Mouse (Mus musculus) mesoderm, embryonic 11.5 days (tissue): Measurements from ENCODE around the gene Gm815.

Experiments used
- DNase-seq: peaks from one replicate; pipeline ENCODE4 v3.0.0-alpha.2; 2012; ENCODE audit warnings: low read depth, low spot score

Gene Gm815

GRCm38 (mm10) chr19:26885616-26886015 is at the start of gene Gm815:
Gm815 (plus strand) TSS chr19:26885881.
- no peak for DNase-seq

GRCm38 (mm10) chr19:26837626-26838025 is 48.1 kb upstream of the Gm815 start:
- no peak for DNase-seq

GRCm38 (mm10) chr19:26843896-26844295 is 41.8 kb upstream of the Gm815 start:
- no peak for DNase-seq

- peak; percentile 88 for DNase-seq
Measured at GRCm38 (mm10) chr19:26844813-26845212, 40.9 kb upstream of the Gm815 start.

GRCm38 (mm10) chr19:26845276-26846016 is 40.2 kb upstream of the Gm815 start:
- DNase-seq: peak; percentile 98

DNA sequence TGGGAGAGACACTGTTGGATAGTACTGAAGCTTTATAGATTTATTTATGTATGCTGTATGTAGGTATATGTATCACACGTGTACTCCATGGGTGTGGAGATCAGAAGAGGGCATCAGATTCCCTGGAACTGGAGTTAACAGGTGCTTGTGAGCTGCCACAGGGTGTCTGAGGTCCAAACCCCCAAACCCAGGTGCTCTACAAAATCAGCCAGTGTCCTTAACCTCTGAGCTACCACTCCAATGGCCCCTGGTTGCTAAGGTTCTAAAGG is 39.7 kb upstream of the Gm815 start:
- DNase-seq: no peak

DNA sequence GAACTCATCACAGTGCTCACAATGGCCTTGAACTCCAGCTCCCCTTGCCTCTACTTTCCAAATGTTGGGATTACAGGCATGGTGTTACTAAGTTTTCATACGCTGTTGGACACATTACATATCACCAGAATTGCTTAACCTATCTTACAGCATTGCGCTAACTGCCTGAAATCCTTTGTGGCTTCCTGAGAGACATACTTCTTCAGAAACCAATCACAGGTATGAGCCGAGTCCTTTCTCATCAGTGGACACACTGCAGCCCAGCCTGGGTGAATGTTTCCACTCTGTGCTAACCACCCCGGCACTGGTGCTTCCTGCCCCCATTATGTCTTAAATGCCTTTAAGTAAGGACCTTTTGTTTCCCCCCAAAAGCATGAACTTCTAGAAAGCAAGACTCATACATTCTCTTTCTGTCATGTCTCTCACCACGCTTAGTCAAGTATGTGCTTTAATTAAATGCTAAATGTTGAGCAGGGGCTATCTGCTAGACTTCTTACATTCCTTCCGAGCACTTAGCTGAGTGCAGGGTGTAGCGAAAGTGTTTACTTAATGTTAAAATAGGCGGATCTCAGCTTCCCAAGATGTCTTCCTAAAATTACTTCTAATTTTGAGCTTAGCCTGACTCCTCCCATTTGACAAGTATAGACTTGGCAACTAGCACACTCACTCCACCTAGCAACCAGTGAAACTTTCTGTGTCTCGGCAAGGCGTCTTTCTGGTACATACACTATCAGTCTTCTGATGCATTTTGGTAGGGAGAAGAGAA is 34.5 kb upstream of the Gm815 start:
- no peak for DNase-seq

DNA sequence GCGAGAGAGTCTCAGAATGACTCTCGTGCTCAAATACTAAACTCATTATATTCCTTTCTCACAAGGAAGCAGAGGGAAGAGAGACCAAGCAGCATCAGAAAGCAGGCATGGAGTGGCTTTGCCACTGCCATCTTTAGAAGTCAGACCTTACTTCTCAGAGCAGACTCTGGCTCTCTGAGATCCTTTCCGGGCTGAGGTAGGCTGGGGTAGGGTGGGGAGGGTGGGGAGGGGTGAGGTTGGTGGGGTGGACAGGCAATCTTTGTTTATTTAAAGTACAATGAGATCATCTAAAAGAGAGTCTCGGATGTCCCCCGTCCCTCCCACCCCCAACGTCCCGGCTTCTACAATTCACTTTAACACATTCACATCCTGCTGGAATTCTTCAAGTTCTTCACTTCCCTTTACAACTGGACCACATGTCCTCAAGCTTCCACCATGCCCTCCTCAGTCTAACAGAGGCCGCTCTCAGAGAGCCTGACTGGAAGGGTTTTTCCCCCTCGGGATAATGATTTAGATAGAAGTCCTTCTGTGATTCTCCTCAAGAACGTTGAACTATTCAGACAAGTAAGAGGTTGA is 33.3 kb upstream of the Gm815 start:
- no peak for DNase-seq

- no peak for DNase-seq
Measured at GRCm38 (mm10) chr19:26853701-26854282, 31.9 kb upstream of the Gm815 start.

- DNase-seq: no peak
Measured at GRCm38 (mm10) chr19:26854661-26855060, 31.0 kb upstream of the Gm815 start.

- no peak for DNase-seq
Measured at GRCm38 (mm10) chr19:26855152-26855551, 30.5 kb upstream of the Gm815 start.

DNA sequence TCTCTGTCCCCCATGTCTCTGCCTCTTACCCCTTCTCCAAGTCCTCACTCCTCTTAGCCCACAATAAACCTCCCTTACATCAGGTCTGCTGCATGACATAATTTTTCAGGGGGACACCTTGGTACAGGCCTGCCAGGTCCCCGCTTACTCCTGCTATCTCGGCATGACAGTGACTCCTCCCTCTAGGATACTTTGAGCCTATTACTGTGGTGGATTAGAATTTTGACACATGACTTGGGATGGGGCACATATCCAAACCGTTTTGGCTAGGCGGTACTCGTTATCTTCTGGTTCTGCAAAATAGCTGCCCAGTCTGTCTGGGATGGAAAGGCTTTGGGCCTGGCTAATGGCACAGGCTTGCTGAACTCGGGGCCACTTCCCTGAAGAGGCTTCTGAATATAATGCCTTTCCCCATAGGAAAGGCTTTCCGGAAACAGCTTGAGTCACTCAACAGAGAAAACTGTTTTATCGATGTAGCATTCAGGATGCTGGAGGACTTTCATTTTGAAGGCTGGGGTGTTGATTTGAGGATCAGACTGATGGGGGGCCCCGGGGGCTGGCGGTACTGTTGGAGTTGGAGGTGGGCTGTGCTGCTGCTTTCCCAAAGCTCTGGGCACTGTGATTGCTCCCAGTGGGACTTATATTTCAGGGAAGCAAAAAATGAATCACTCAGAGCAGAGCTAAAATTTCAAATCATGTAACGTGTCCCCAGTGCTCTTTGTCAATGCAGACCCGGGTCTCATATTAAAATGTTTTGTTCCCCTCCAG is 27.1 kb upstream of the Gm815 start:
- no peak for DNase-seq

DNA sequence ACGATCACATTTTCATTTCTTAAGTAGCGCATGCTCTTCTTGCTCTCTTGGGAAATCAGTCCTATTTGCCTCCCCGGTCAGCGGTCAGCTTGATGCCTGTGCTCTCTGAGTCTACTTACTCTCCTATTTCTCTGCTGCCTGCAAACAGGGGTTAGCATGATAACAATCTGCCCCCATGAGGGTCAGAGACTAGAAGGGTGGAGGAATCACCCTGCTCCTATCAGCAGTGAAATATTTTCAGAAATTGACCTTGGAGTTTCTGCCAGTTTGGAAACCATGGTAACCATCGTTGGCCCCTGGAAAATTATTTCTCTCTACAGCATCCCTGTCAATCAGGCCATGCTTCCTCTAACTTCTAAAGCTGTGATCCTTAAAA is 26.5 kb upstream of the Gm815 start:
- DNase-seq: no peak

DNA sequence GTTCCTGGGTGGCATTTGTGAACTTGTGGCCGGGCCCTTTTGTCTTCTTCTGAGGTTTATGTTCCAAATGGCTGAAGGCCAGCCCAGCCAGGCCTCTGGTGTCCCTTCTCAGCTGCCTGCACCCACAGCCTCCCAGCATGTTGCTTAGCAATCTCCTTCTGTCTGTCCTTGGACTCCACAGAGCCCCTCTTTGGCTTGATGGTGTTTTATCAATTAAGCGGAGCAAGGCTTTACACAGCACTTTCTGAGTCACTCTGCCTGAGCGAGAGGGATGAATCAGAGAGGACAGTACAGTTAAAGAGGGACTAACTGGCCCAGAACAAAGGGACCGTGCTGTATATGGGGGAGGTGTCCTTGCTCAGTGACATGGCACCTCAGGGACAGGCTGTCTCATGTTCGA is 22.0 kb upstream of the Gm815 start:
- DNase-seq: no peak

DNA sequence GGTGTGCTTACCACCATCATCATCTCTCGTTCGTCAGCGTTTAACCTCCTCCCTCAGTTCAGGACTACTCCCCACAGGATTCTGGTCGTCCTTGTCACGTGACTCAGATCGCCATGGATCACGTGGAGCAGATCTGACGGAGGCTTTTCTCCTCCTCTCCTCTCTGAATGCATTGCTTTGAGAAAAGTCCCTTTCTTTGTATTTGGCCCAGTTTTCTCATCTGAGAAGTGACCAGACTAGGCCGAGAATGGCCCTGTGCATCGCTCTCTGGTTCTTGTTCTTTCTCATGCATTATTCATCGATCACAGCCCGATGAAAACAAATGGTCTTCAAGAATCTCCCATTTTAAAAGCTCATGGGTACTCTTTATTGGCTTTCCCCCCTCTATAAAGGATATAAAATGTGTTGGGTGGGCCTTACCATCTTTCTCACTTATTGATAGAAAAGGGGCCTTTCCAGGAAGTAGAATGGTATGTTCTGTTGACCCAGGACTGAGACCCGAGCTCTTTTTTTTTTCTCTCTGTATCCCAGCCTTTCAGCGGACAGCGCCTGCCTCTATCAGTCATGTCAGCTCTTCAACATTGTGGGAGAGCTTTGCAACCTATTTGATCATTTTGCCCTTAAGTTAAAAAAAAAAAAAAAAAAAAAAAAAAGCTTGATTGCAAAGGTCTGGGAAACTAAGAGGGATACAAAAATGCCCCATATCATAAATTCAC is 20.5 kb upstream of the Gm815 start:
- DNase-seq: peak; percentile 56

- peak; percentile 86 for DNase-seq
Measured at GRCm38 (mm10) chr19:26865736-26866135, 19.9 kb upstream of the Gm815 start.

DNA sequence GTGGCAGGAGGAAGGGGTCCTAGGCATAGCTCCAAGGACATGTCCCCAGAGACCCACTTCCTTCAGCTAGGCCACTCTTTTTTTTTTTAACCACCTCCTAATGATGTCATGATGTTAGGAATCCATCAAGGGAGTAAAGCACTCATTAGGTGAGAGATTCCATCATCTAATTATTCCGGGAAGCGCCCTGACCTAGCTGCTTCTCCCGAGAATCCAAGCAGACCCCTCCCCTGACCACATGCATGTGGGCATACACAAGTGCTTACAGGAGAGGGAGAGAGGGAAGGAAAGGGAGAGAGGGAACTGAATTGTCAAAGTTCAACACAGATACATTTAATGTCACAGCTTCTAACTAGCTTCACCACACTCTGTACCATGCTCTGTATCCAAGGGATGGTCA is 16.1 kb upstream of the Gm815 start:
- peak; percentile 32 for DNase-seq

DNA sequence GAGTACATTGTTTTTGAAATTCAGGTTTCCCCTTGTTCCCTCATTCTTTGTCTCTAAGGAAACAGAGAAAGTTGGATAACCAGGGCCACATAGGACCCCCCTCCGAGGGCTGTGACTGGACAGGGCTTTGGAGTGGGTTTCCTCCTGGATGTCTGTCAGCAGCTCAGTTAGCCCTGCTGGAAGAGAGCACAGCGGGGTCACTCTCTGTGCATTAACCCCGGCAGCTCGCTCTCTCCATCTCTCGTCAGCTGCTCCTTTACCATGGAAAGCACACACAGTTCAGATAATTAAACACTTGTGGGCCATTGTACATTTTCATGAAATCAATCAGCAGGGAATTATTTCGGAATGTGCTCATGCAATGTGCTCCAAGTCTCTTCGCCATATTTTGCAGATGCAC is 15.4 kb upstream of the Gm815 start:
- DNase-seq: peak; percentile 52

DNA sequence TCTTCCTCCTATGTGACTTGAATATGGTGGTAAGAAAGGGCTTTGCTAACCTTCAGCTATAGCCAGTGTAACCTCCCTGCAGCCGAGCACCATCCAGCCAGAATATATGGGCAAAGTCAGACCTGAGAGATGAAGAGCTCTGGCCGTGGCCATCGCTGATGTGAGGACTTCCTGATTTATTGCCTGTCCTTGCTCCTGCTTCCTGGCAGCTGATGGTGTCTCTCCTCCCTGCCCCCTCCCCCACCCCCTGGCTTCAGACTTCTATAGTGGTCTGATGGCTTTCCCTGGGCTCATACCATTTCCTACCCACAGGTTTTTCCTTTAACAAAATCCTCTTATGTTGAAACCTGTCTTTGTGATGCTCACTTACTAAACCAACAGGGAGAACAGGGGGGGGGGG is 14.6 kb upstream of the Gm815 start:
- DNase-seq: peak; percentile 50

- DNase-seq: no peak
Measured at GRCm38 (mm10) chr19:26872886-26873285, 12.8 kb upstream of the Gm815 start.

GRCm38 (mm10) chr19:26875601-26876000 is 10.1 kb upstream of the Gm815 start:
- DNase-seq: no peak
